Mouse (Mus musculus) lung, postnatal 10 days (tissue): ENCODE results near the gene Cic.

Experiments
- DNase-seq: peaks from one replicate; pipeline ENCODE4 v3.0.0; 2021

The Cic gene

GRCm38 (mm10) chr7:25267301-25267750, at the start of gene Cic:
Gene Cic, plus strand, starts transcription at chr7:25267704.
- peak; percentile 100 for DNase-seq

- DNase-seq = peak; percentile 45
Observed at GRCm38 (mm10) chr7:25218705-25219415, 48.6 kb upstream of the Cic start.

GRCm38 (mm10) chr7:25219416-25219750, 48.1 kb upstream of the Cic start:
- no peak for DNase-seq

GRCm38 (mm10) chr7:25219756-25220456, 47.6 kb upstream of the Cic start:
- DNase-seq = peak; percentile 96

- no peak for DNase-seq
Observed at GRCm38 (mm10) chr7:25220457-25221101, 46.9 kb upstream of the Cic start, which contains the start of gene Dedd2. Gene Dedd2, minus strand, starts transcription at chr7:25220615.

GRCm38 (mm10) chr7:25221102-25221883, 46.2 kb upstream of the Cic start, which contains the start of gene Zfp526:
Gene Zfp526, plus strand, starts transcription at chr7:25221425.
- DNase-seq = peak; percentile 99

GRCm38 (mm10) chr7:25222275-25222967, 45.1 kb upstream of the Cic start:
- no peak for DNase-seq

GRCm38 (mm10) chr7:25227523-25228300, 39.8 kb upstream of the Cic start:
- DNase-seq = no peak

GRCm38 (mm10) chr7:25230690-25231285, 36.7 kb upstream of the Cic start:
- no peak for DNase-seq

- DNase-seq = no peak
Observed at GRCm38 (mm10) chr7:25232101-25232648, 35.3 kb upstream of the Cic start.

GRCm38 (mm10) chr7:25233061-25233460, 34.4 kb upstream of the Cic start:
- no peak for DNase-seq

- no peak for DNase-seq
Observed at GRCm38 (mm10) chr7:25235526-25235925, 32.0 kb upstream of the Cic start.

GRCm38 (mm10) chr7:25237249-25238014, 30.1 kb upstream of the Cic start, which contains the start of gene Gsk3a:
Gene Gsk3a, minus strand, starts transcription at chr7:25237851.
- peak; percentile 100 for DNase-seq

GRCm38 (mm10) chr7:25238015-25238706, 29.3 kb upstream of the Cic start:
- DNase-seq = peak; percentile 96

GRCm38 (mm10) chr7:25238829-25239623, 28.5 kb upstream of the Cic start:
- peak; percentile 92 for DNase-seq

- no peak for DNase-seq
Observed at GRCm38 (mm10) chr7:25240631-25241030, 26.9 kb upstream of the Cic start.

GRCm38 (mm10) chr7:25241062-25241461, 26.4 kb upstream of the Cic start:
- DNase-seq = peak; percentile 91

GRCm38 (mm10) chr7:25243361-25243760, 24.1 kb upstream of the Cic start:
- no peak for DNase-seq
